Mouse (Mus musculus): ENCODE measurements around the gene Lmx1a. TPM values are rescaled to one million over a fixed set of nuclear protein-coding genes. Genes with fewer than 3 reads are reported as not detected.
A peak's percentile ranks its signal among the peaks of the same experiment; 100 is the strongest.

Lmx1a gene
- polyA plus RNA-seq, 1 experiment from 2014 or later: 6.3 TPM

DNA sequence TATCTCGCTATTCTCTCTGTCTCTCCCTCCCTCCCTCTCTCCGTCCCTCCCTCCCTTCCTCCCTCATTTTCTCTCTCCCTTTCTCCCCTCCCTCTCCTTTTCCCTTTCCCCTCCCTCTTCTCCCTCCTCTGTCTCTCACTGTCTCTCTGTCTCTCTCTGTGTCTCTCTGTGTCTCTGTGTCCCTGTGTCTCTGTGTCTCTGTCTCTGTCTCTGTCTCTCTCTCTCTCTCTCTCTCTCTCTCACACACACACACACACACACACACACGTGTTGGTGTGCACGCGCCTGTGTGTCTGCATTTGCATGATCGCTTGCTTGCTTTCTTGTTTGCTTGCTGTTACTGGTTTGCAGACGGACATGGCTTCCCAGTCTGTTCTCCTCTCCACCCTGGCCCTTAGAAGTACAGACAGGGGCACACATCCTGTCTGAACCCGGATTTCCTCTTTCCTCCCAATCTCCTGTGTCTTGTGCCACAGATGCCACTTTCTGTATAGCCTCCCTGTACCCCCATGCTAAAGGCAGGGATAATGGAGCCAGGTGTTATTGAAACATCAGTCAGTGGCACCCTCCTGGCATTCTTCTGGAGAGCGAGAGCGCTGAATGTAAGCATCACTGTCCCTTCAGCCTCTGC is 114.4 kb downstream of the Lmx1a start:
- H3K27me3 ChIP-seq (ENCODE audit: poor library complexity, severe bottlenecking): peaks cover 77% of the 10 kb centered on the region
- H3K9me3 ChIP-seq: no peaks in the 10 kb centered on the region
- peak overlapping the region; percentile 91 for H3K27ac ChIP-seq
- no peaks in the 10 kb centered on the region for H3K36me3 ChIP-seq (replicated peaks)
- peak overlapping the region; percentile 59 for H3K4me3 ChIP-seq
- H3K4me1 ChIP-seq: peaks cover 78% of the 10 kb centered on the region
- peak; percentile 31 for DNase-seq (ENCODE audit: extremely low spot score, low spot score)
- 5% methylated on average over 10 of the region's 10 CpGs for WGBS

DNA sequence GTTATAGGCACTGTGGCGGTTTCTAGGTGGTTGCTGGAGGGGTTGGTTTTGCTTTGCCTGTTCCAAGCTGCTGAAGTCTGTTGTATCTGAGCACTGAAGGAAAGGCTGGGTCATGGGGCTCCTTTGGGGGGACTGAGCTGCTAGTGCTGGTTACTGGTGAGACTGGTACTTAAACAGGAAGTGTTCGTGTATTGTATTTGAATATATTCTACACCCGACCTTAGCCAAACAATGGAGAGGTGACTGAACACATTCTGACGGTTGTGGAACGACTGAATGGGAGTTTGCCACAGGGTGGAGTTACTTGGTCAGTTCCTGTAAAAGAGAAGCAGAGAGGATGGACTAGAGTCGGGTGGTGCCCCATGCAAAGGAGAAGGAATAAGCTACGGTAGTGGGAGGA is 115.8 kb downstream of the Lmx1a start:
- H3K4me1 ChIP-seq: peaks cover 70% of the 10 kb centered on the region
- no peak overlapping the region for H3K4me3 ChIP-seq
- 71% methylated on average over 7 of the region's 7 CpGs for WGBS
- no peak overlapping the region for H3K27ac ChIP-seq
- DNase-seq (ENCODE audit: extremely low spot score, low spot score): no peak
- no peaks in the 10 kb centered on the region for H3K36me3 ChIP-seq (replicated peaks)
- peaks cover 75% of the 10 kb centered on the region for H3K27me3 ChIP-seq (ENCODE audit: poor library complexity, severe bottlenecking)
- H3K9me3 ChIP-seq: no peaks in the 10 kb centered on the region

DNA sequence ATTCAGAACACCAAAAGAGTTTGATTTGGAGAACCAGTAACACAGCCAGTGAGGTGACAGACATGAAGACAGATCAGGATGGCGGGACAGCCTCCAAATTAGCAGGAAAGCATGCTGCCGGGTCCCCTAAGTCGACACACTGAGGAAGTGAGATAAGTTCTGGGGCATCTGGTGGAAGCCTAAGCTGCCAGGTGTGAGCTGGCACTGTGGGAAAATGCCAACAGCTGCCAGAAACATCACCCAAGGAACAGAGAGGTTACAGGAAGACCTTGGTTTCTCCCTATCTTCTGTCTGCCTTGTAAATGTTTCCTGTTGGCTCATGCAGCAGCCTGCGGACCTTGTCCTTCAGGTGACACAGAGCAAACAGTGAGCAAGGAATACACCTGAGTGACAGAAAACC is 122.1 kb downstream of the Lmx1a start:
- Histone ChIP-seq H3K27ac (no peak overlapping the region), H3K9me3 (no peaks in the 10 kb centered on the region), H3K4me1 (peaks cover 14% of the 10 kb centered on the region), H3K36me3 (replicated peaks) (no peaks in the 10 kb centered on the region), H3K27me3 (ENCODE audit: poor library complexity, severe bottlenecking) (peaks cover 16% of the 10 kb centered on the region; the same call in 1 of the 2 replicates), H3K4me3 (no peak overlapping the region)
- DNase-seq (ENCODE audit: extremely low spot score, low spot score): no peak
- WGBS: 89% methylated on average over 4 of the region's 4 CpGs

DNA sequence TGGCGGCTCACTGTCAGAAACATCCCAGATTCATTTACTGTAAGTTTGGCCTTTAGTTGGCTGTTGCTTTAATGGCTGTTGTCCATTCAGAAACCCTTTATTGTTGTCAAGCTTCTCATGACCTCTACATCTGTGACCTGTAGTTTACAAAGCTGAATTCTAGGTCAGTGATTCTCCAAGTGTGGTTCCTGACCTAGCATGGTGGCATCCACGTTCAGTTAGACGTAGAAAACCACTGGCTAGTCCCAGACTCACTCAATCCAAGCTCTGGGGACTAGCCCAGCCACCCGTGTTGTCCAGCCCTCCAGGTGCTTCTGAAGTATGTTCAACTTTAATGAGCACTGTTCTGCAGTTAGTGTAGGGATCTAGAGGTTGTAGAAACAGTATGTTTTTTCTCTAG is 126.1 kb downstream of the Lmx1a start:
- 82% methylated on average over 4 of the region's 4 CpGs for WGBS
- Histone ChIP-seq H3K9me3 (no peaks in the 10 kb centered on the region), H3K4me1 (peaks cover 25% of the 10 kb centered on the region), H3K36me3 (replicated peaks) (no peaks in the 10 kb centered on the region), H3K27me3 (ENCODE audit: poor library complexity, severe bottlenecking) (peaks cover 2% of the 10 kb centered on the region; the same call in 1 of the 2 replicates), H3K4me3 (no peak overlapping the region), H3K27ac (no peak overlapping the region)
- DNase-seq (ENCODE audit: extremely low spot score, low spot score): no peak

DNA sequence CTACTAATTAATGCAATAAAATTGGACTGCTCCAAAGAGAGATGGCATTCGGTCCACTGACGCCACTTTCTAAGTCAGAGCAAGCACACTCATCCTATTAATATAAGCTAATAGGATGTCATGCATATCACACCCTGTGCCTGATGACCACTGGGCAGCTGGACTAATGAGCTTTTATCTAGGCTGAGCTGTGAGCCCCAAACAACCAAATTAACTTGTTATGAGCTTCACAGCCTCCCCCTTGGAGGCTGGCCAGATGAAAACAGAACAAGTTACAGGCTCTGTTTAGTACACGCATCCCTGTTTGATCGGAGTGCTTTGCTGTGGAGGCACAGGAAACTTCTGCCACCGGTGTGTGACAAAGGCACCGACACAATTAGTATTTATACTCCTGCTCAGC is 128.0 kb downstream of the Lmx1a start:
- H3K36me3 ChIP-seq (replicated peaks): no peaks in the 10 kb centered on the region
- no peak overlapping the region for H3K27ac ChIP-seq
- no peaks in the 10 kb centered on the region for H3K9me3 ChIP-seq
- no peak overlapping the region for H3K4me3 ChIP-seq
- no peak for DNase-seq (ENCODE audit: extremely low spot score, low spot score)
- peaks cover 25% of the 10 kb centered on the region for H3K4me1 ChIP-seq
- peaks cover 2% of the 10 kb centered on the region; the same call in 1 of the 2 replicates for H3K27me3 ChIP-seq (ENCODE audit: poor library complexity, severe bottlenecking)
- WGBS: 60% methylated on average over 6 of the region's 6 CpGs

DNA sequence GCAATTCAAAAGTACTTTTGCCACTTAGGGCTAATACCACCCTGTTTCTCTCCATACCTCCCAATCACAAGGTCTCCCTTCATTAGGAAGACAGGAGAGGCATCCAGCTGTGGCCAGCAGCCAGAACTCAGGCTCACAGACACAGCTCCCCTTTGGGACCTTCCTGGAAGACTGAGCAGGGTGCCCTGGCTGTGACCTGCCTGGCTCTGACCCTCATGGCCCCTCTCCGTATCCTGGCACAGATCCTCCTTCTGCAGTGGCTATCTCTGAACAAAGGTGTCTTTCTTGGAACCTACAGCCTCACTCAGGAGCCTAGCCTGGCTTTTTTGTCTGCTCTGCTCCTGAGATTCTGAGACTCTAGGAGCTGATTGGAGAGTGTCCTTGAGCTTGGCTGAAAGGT is 128.6 kb downstream of the Lmx1a start:
- no peak for DNase-seq (ENCODE audit: extremely low spot score, low spot score)
- 18% methylated on average over 1 of the region's 1 CpGs for WGBS
- H3K9me3 ChIP-seq: no peaks in the 10 kb centered on the region

DNA sequence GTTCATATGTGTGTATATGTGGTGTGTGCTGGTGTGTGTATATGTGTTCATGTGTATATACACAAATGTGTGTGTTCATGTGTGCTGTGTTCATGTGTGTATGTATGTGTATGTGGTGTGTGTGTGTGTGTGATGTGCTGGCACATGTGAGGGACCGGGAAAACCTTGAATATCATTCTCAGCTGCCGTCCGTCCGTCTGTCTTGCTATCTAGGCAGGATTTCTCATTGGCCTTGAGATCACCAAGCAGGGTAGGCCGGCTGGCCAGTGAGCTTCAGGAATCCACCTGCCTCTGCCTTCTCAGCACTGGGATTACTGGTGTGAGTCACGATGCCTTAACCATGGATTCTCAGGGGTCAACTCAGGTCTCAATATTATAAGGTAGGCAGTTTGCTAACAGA is 131.0 kb downstream of the Lmx1a start:
- H3K4me3 ChIP-seq: no peak overlapping the region
- no peaks in the 10 kb centered on the region for H3K36me3 ChIP-seq (replicated peaks)
- WGBS: 89% methylated on average over 6 of the region's 6 CpGs
- peaks cover 2% of the 10 kb centered on the region; the same call in 1 of the 2 replicates for H3K27me3 ChIP-seq (ENCODE audit: poor library complexity, severe bottlenecking)
- no peak overlapping the region for H3K27ac ChIP-seq
- DNase-seq (ENCODE audit: extremely low spot score, low spot score): no peak
- peaks cover 25% of the 10 kb centered on the region for H3K4me1 ChIP-seq
- no peaks in the 10 kb centered on the region for H3K9me3 ChIP-seq

More for the DNA sequence above, 128.6 kb downstream of the Lmx1a start:
- peaks cover 2% of the 10 kb centered on the region; the same call in 1 of the 2 replicates for H3K27me3 ChIP-seq (ENCODE audit: poor library complexity, severe bottlenecking)
- no peak overlapping the region for H3K4me3 ChIP-seq
- no peaks in the 10 kb centered on the region for H3K36me3 ChIP-seq (replicated peaks)
- peak overlapping the region; percentile 67 for H3K27ac ChIP-seq
- peaks cover 25% of the 10 kb centered on the region for H3K4me1 ChIP-seq

DNA sequence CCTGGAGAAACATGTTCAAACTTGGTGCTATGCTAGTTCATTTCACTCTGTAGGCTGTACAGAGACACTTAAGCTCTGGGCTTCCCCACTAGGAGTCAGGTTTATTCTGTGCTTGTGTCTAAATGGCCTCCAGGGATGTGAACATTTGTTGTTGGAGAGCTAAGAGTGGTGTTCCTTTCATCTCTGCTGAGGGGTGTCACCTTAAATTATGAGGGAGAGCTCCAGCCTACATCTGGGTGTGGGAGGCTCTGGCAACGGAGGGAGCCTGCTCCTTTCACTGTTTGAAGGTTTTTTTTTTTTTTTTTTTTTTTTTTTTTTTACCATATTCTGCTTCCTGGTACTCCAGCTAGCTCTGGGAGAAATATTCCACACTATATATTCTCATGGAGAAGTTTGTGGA is 132.1 kb downstream of the Lmx1a start:
- no peak for DNase-seq (ENCODE audit: extremely low spot score, low spot score)
- Histone ChIP-seq H3K27me3 (ENCODE audit: poor library complexity, severe bottlenecking) (peaks cover 2% of the 10 kb centered on the region; the same call in 1 of the 2 replicates), H3K4me1 (peaks cover 25% of the 10 kb centered on the region), H3K9me3 (no peaks in the 10 kb centered on the region), H3K27ac (no peak overlapping the region), H3K36me3 (replicated peaks) (no peaks in the 10 kb centered on the region), H3K4me3 (no peak overlapping the region)
- 63% methylated on average over 1 of the region's 1 CpGs for WGBS

DNA sequence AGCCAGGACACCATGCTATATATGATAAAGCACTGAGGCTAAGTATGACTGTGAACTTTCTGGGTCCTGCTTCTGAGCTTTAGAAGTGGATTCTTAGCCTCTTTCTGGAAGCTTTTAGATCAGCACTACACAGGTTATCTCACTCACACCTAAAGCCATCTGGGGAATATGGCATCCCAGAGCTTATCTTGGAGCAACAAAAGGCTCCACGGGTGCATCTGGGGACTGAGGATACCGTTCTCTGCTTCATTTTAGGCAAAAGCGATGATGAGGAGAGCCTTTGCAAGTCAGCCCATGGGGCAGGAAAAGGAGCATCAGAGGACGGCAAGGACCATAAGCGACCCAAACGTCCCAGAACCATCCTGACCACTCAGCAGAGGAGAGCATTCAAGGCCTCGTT is 141.3 kb downstream of the Lmx1a start:
- no peaks in the 10 kb centered on the region for H3K4me1 ChIP-seq
- no peak for DNase-seq (ENCODE audit: extremely low spot score, low spot score)
- 85% methylated on average over 7 of the region's 7 CpGs for WGBS
- H3K27me3 ChIP-seq (ENCODE audit: poor library complexity, severe bottlenecking): no peaks in the 10 kb centered on the region
- H3K9me3 ChIP-seq: no peaks in the 10 kb centered on the region
- peak overlapping the region; percentile 51; the same call in 1 of the 2 replicates for H3K27ac ChIP-seq
- H3K4me3 ChIP-seq: no peak overlapping the region
- no peaks in the 10 kb centered on the region for H3K36me3 ChIP-seq (replicated peaks)

DNA sequence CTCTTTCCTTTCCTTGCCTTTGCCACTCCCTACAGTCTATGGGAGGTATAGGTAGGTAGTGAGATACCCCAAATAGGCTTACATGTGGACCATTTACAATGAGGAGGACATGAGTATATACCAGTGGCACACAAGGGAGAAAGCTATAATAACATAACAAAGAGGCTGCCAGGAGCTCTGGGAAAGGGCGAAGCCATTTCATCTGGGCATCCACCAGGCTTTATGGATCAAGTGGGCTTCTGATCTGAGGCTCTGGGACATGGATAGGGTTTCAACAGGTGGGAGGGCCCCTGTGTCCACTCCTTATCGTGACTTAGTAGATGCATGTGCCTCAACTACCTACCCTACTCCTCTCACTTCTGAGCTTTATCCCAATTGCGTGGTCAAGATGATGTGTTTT is 142.6 kb downstream of the Lmx1a start:
- Histone ChIP-seq H3K36me3 (replicated peaks) (no peaks in the 10 kb centered on the region), H3K4me1 (no peaks in the 10 kb centered on the region), H3K27ac (no peak overlapping the region), H3K27me3 (ENCODE audit: poor library complexity, severe bottlenecking) (no peaks in the 10 kb centered on the region), H3K9me3 (no peaks in the 10 kb centered on the region), H3K4me3 (no peak overlapping the region)
- WGBS: 93% methylated on average over 3 of the region's 3 CpGs
- no peak for DNase-seq (ENCODE audit: extremely low spot score, low spot score)

DNA sequence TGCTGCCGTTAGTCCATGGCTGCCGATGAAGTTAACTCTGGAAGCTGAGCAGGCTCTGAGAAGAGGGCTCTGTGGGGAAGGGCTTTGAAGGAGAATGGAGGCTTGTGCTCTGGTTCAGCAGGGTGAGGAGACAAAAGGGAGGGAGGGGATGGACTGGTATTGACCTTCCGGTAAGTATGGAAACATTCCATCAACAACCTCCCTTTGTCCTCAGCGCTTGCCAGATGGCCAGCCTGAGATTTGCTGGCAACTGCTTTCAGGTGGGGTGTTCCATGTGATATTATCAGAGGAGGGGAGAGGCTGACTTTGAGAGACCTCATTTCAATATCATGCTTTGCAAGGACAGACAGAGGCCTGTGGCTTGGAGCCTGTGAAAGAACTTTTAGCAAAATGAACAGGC is 165.8 kb downstream of the Lmx1a start:
- DNase-seq (ENCODE audit: extremely low spot score, low spot score): no peak
- H3K4me1 ChIP-seq: peaks cover 6% of the 10 kb centered on the region
- H3K9me3 ChIP-seq: no peaks in the 10 kb centered on the region
- H3K36me3 ChIP-seq (replicated peaks): no peaks in the 10 kb centered on the region
- no peak overlapping the region for H3K4me3 ChIP-seq
- WGBS: 72% methylated on average over 4 of the region's 4 CpGs
- H3K27ac ChIP-seq: no peak overlapping the region
- no peaks in the 10 kb centered on the region for H3K27me3 ChIP-seq (ENCODE audit: poor library complexity, severe bottlenecking)

DNA sequence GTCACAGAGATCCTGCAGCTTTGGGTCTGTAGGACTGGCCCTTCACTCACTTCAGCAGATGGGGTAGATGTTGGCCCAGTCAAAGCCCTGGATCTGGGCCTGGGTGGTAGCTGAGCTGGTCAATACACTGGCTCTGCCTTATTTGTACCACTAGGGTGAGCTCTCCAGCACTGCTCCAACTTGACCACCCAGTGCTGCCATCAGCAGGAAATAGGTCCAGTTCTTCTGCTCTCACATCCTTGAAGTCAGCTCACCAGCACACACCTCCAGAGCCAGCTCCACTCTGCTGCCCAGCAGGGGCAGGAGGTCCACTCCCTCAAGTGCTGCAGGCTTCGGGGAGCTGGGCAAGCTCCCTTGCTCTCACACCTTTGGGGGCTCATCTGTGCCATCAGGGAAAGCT is 183.0 kb downstream of the Lmx1a start:
- H3K4me3 ChIP-seq: no peak overlapping the region
- peaks cover 5% of the 10 kb centered on the region; the same call in 1 of the 2 replicates for H3K4me1 ChIP-seq
- H3K27ac ChIP-seq: no peak overlapping the region
- no peak for DNase-seq (ENCODE audit: extremely low spot score, low spot score)
- no peaks in the 10 kb centered on the region for H3K36me3 ChIP-seq (replicated peaks)
- no peaks in the 10 kb centered on the region for H3K9me3 ChIP-seq
- 60% methylated on average over 1 of the region's 1 CpGs for WGBS
- no peaks in the 10 kb centered on the region for H3K27me3 ChIP-seq (ENCODE audit: poor library complexity, severe bottlenecking)

DNA sequence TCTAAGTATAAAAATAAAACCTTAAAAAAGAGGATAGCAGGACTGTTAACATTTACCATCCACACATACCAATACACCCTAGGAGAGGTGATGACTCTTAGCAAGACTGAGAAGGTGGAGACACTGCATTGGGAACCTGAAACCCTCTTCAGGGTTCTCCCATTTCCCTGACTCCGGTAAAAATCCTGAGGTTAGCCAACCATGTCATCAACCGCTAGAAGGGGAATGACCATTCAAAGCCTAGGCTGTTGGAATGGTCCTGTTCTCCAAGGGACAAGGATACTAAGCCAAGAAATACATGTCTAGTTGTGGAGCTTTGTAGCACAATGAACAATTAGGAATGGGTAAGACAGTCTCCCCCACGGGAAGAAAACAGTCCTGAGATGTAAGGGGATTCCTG is 185.1 kb downstream of the Lmx1a start:
- Histone ChIP-seq H3K4me1 (peaks cover 5% of the 10 kb centered on the region; the same call in 1 of the 2 replicates), H3K4me3 (no peak overlapping the region), H3K27ac (no peak overlapping the region), H3K36me3 (replicated peaks) (no peaks in the 10 kb centered on the region), H3K9me3 (no peaks in the 10 kb centered on the region), H3K27me3 (ENCODE audit: poor library complexity, severe bottlenecking) (no peaks in the 10 kb centered on the region)
- 77% methylated on average over 3 of the region's 3 CpGs for WGBS
- DNase-seq (ENCODE audit: extremely low spot score, low spot score): no peak

All from forebrain, embryonic 10.5 days (tissue).